Mouse (Mus musculus) forelimb bud, embryonic 11.5 days (tissue): ENCODE measurements at regions not wholly inside any gene's neighbourhood (a gene's known extent, or its start where the extent isn't known, plus 50 kb on each side); places are given as distances from the start of the nearest gene placed in this dataset.
A peak's percentile ranks its signal among the peaks of the same experiment; 100 is the strongest.

ENCODE experiments used
- DNase-seq: peaks from one replicate; pipeline ENCODE4 v3.0.0-alpha.2; 2012; ENCODE audit warnings: low read depth, low spot score

DNA sequence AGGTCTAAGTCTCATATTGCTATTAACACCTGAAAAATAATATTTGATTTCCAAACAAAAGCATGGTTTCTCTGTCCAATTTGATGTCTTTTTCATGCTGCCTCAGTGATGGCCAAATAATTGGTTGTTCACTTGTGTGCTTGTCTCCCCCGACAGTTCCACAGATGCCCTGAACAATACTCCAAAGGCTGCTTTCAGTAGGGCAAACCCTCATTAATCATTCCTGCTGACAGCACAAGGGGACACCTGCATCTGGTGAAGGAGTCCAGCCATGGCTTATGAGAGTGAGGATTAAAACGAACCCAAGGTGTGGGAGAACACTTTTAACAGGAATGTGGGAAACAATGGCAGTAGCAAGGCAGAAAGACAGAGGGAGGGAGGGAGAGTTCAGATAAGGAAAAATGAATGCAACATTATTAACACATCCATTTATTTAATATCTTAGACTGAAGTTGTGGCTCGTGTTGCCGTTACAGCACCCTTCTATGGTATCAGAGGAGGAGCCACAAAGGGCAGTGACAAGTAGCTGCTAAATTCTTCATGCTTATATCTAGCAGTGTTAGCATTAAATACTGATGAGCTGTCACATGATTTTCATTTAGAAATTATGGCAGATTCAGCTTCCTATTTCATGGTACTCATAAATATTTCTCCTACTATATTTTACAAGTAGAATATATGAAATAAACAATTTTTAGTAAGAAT, 501.8 kb upstream of the Mms22l start:
- peak; percentile 19 for DNase-seq

- no peak for DNase-seq
Observed at GRCm38 (mm10) chr4:24006257-24006955, 489.8 kb upstream of the Mms22l start.

- peak; percentile 35 for DNase-seq
Observed at GRCm38 (mm10) chr4:24019178-24020104, 476.8 kb upstream of the Mms22l start.
